Mouse (Mus musculus) embryonic facial prominence, embryonic 14.5 days (tissue): ENCODE results near the gene Tinf2. TPM values are rescaled to one million over a fixed set of nuclear protein-coding genes. Genes with fewer than 3 reads are reported as not detected.

Experiments used
- ATAC-seq: fragments of 200-750 bp; cut with Nextera tagmentation; 2 replicates; pipeline ENCODE4 v1.8.0; 2017; ENCODE audit warnings: low read depth, moderate number of reproducible peaks, moderate TSS enrichment
- DNase-seq: peaks from one replicate; pipeline ENCODE4 v3.0.0-alpha.2; 2015; ENCODE audit warnings: low spot score
- H3K27ac ChIP-seq: fragments of 300-500 bp; sonication (generic); replicated peaks from 2 replicates; pipeline ENCODE4 v1.5.1; 2014; ENCODE audit warnings: low read depth, mild to moderate bottlenecking, low read length, moderate library complexity
- H3K27me3 ChIP-seq: fragments of 300-500 bp; sonication (generic); replicated peaks from 2 replicates; pipeline ENCODE4 v1.6.1; 2014; ENCODE audit warnings: low read length; ENCODE audit not compliant: control insufficient read depth, insufficient read depth
- H3K36me3 ChIP-seq: fragments of 300-500 bp; sonication (generic); 2 replicates; pipeline ENCODE4 v1.6.1; 2014; ENCODE audit warnings: low read length, mixed read lengths; ENCODE audit not compliant: control insufficient read depth, insufficient read depth
- H3K4me1 ChIP-seq: fragments of 300-500 bp; sonication (generic); 2 replicates; pipeline ENCODE4 v1.6.1; 2014; ENCODE audit warnings: antibody characterized with exemption, low read length; ENCODE audit not compliant: control insufficient read depth, insufficient read depth
- H3K4me2 ChIP-seq: fragments of 300-500 bp; sonication (generic); 2 replicates; pipeline ENCODE4 v1.6.1; 2014; ENCODE audit warnings: low read depth, mild to moderate bottlenecking, low read length, moderate library complexity, mixed read lengths
- H3K4me3 ChIP-seq: fragments of 300-500 bp; sonication (generic); 2 replicates; pipeline ENCODE4 v1.5.1; 2014; ENCODE audit warnings: low read depth, mild to moderate bottlenecking, low read length
- H3K9ac ChIP-seq: fragments of 300-500 bp; sonication (generic); 2 replicates; pipeline ENCODE4 v1.6.1; 2014; ENCODE audit warnings: low read depth, mild to moderate bottlenecking, low read length, moderate library complexity, mixed read lengths
- H3K9me3 ChIP-seq: fragments of 300-500 bp; sonication (generic); 2 replicates; pipeline ENCODE4 v1.6.1; 2016; ENCODE audit warnings: low read length; ENCODE audit not compliant: control insufficient read depth
- WGBS: fragments of 180-500 bp; shearing (Covaris S2); extraction: QIAGEN DNeasy Blood & Tissue Kit; methylation state at CpG from one replicate; pipeline ENCODE4 v1.1.7; 2014; 5-methylcytosine and 5-hydroxymethylcytosine counted together
- polyA plus RNA-seq: library from polyadenylated mRNA; unstranded; fragments of >200 nt; fragmentation: Nextera tagmentation; extraction: Ambion mirVana; gene quantifications from 2 replicates; pipeline ENCODE4 v1.2.1, GENCODE M21; 2014

Gene Tinf2
- polyA plus RNA-seq, 1 experiment from 2014 or later = 32.2 TPM

GRCm38 (mm10) chr14:55721700-55722437 lies 40.2 kb upstream of the Tinf2 start, which contains the start of gene Rabggta:
Gene Rabggta (minus strand): TSS chr14:55722263.
- H3K4me1 ChIP-seq = 0 out of 2 replicates have a peak, but pooled peaks cover 3% of the 10 kb centered on the region
- H3K4me2 ChIP-seq = peak within 1 kb of the TSS; percentile 62
- H3K27me3 ChIP-seq = no peaks in the 10 kb centered on the region
- DNase-seq = peak; percentile 97
- peak within 1 kb of the TSS; percentile 84 for H3K4me3 ChIP-seq
- peaks cover 24% of the 10 kb centered on the region for H3K36me3 ChIP-seq
- peak within 1 kb of the TSS; percentile 79 for H3K27ac ChIP-seq
- H3K9me3 ChIP-seq = no peaks in the 10 kb centered on the region
- H3K9ac ChIP-seq = peak within 1 kb of the TSS; percentile 80
- under 1% methylated on average over 31 of the region's 50 CpGs for WGBS
- ATAC-seq = peak; percentile 98

- no peak overlapping the region for H3K27ac ChIP-seq
- H3K4me2 ChIP-seq = peak overlapping the region; percentile 62
- H3K9ac ChIP-seq = peak overlapping the region; percentile 80; the same call in 1 of the 2 replicates
- 81% methylated on average over 6 of the region's 6 CpGs for WGBS
- DNase-seq (no peak), ATAC-seq (no peak)
- H3K4me1 ChIP-seq = 0 out of 2 replicates have a peak, but pooled peaks cover 3% of the 10 kb centered on the region
- peaks cover 32% of the 10 kb centered on the region for H3K36me3 ChIP-seq
- H3K27me3 ChIP-seq = no peaks in the 10 kb centered on the region
- H3K9me3 ChIP-seq = no peaks in the 10 kb centered on the region
- H3K4me3 ChIP-seq = peak overlapping the region; percentile 84
Observed at GRCm38 (mm10) chr14:55721076-55721475, 39.5 kb upstream of the Tinf2 start.

- H3K4me2 ChIP-seq = 0 out of 2 replicates have a peak overlapping the region, but pooled peaks have one; percentile 62
- no peak overlapping the region for H3K27ac ChIP-seq
- 92% methylated on average over 11 of the region's 12 CpGs for WGBS
- H3K27me3 ChIP-seq = no peaks in the 10 kb centered on the region
- ATAC-seq (no peak), DNase-seq (no peak)
- H3K4me3 ChIP-seq = no peak overlapping the region
- no peak overlapping the region for H3K9ac ChIP-seq
- H3K4me1 ChIP-seq = 0 out of 2 replicates have a peak, but pooled peaks cover 3% of the 10 kb centered on the region
- peaks cover 34% of the 10 kb centered on the region for H3K36me3 ChIP-seq
- H3K9me3 ChIP-seq = no peaks in the 10 kb centered on the region
Observed at GRCm38 (mm10) chr14:55720666-55721065, 39.0 kb upstream of the Tinf2 start.

GRCm38 (mm10) chr14:55719737-55720136 lies 38.1 kb upstream of the Tinf2 start:
- WGBS = 85% methylated on average over 6 of the region's 6 CpGs
- no peak overlapping the region for H3K9ac ChIP-seq
- no peaks in the 10 kb centered on the region for H3K27me3 ChIP-seq
- peaks cover 34% of the 10 kb centered on the region for H3K36me3 ChIP-seq
- 0 out of 2 replicates have a peak, but pooled peaks cover 3% of the 10 kb centered on the region for H3K4me1 ChIP-seq
- H3K4me3 ChIP-seq = no peak overlapping the region
- H3K27ac ChIP-seq = no peak overlapping the region
- no peak overlapping the region for H3K4me2 ChIP-seq
- ATAC-seq = no peak
- no peak for DNase-seq
- H3K9me3 ChIP-seq = no peaks in the 10 kb centered on the region

GRCm38 (mm10) chr14:55716884-55717283 lies 35.3 kb upstream of the Tinf2 start:
- no peak for ATAC-seq

GRCm38 (mm10) chr14:55716271-55716670 lies 34.7 kb upstream of the Tinf2 start:
- no peaks in the 10 kb centered on the region for H3K9me3 ChIP-seq
- no peak overlapping the region for H3K4me3 ChIP-seq
- DNase-seq (no peak), ATAC-seq (no peak)
- no peak overlapping the region for H3K4me2 ChIP-seq
- peaks cover 2% of the 10 kb centered on the region; the same call in 1 of the 2 replicates for H3K4me1 ChIP-seq
- H3K27ac ChIP-seq = no peak overlapping the region
- peaks cover 34% of the 10 kb centered on the region for H3K36me3 ChIP-seq
- H3K27me3 ChIP-seq = peaks cover 15% of the 10 kb centered on the region
- H3K9ac ChIP-seq = no peak overlapping the region
- WGBS = 84% methylated on average over 6 of the region's 6 CpGs

More at GRCm38 (mm10) chr14:55716884-55717283, 35.3 kb upstream of the Tinf2 start:
- H3K9me3 ChIP-seq = no peaks in the 10 kb centered on the region
- H3K27ac ChIP-seq = no peak overlapping the region
- H3K36me3 ChIP-seq = peaks cover 34% of the 10 kb centered on the region
- peaks cover 15% of the 10 kb centered on the region for H3K27me3 ChIP-seq
- H3K4me3 ChIP-seq = no peak overlapping the region
- no peak overlapping the region for H3K4me2 ChIP-seq
- WGBS = 47% methylated on average over 8 of the region's 8 CpGs
- peaks cover 3% of the 10 kb centered on the region; the same call in 1 of the 2 replicates for H3K4me1 ChIP-seq
- no peak for DNase-seq
- H3K9ac ChIP-seq = no peak overlapping the region

GRCm38 (mm10) chr14:55714893-55715292 lies 33.3 kb upstream of the Tinf2 start:
- Histone ChIP-seq H3K9ac (no peak overlapping the region), H3K4me1 (no peaks in the 10 kb centered on the region; the same call in 1 of the 2 replicates), H3K4me2 (no peak overlapping the region), H3K36me3 (peaks cover 28% of the 10 kb centered on the region), H3K27me3 (peaks cover 15% of the 10 kb centered on the region), H3K9me3 (no peaks in the 10 kb centered on the region), H3K4me3 (no peak overlapping the region), H3K27ac (no peak overlapping the region; the same call in 1 of the 2 replicates)
- ATAC-seq (peak; percentile 50; the same call in 1 of the 2 replicates), DNase-seq (peak; percentile 44)
- 23% methylated on average over 6 of the region's 6 CpGs for WGBS

- Histone ChIP-seq H3K9ac (peak within 1 kb of the TSS; percentile 46; the same call in 1 of the 2 replicates), H3K4me1 (no peaks in the 10 kb centered on the region; the same call in 1 of the 2 replicates), H3K27me3 (peaks cover 15% of the 10 kb centered on the region), H3K4me2 (peak within 1 kb of the TSS; percentile 44), H3K36me3 (peaks cover 22% of the 10 kb centered on the region), H3K27ac (no peak within 1 kb of the TSS), H3K9me3 (no peaks in the 10 kb centered on the region), H3K4me3 (peak within 1 kb of the TSS; percentile 15)
- 13% methylated on average over 4 of the region's 4 CpGs for WGBS
- ATAC-seq (no peak), DNase-seq (no peak)
Observed at GRCm38 (mm10) chr14:55713729-55714122, 32.1 kb upstream of the Tinf2 start, which contains the start of gene Tgm1. Gene Tgm1 (minus strand): TSS chr14:55713926.
